Mouse (Mus musculus): ENCODE results near the gene Rcan2. TPM values are rescaled to one million over a fixed set of nuclear protein-coding genes. Genes with fewer than 3 reads are reported as not detected.

The Rcan2 gene
- polyA plus RNA-seq, 1 experiment from 2014 or later: 2.0 TPM

GRCm38 (mm10) chr17:44023842-44024241 lies 222.7 kb downstream of the Rcan2 start:
- Histone ChIP-seq H3K4me1 (replicated peaks) (no peaks in the 10 kb centered on the region), H3K9ac (replicated peaks) (no peak overlapping the region), H3K4me3 (replicated peaks) (no peak overlapping the region), H3K36me3 (no peaks in the 10 kb centered on the region), H3K4me2 (no peak overlapping the region), H3K27ac (no peak overlapping the region), H3K27me3 (no peaks in the 10 kb centered on the region), H3K9me3 (no peaks in the 10 kb centered on the region)
- ATAC-seq (ENCODE audit: insufficient number of reproducible peaks, insufficient read depth, low FRiP score, low TSS enrichment, low read depth): no peak
- 68% methylated on average over 2 of the region's 2 CpGs for WGBS

- H3K27me3 ChIP-seq: no peaks in the 10 kb centered on the region
- 82% methylated on average over 2 of the region's 2 CpGs for WGBS
- H3K4me1 ChIP-seq (replicated peaks): no peaks in the 10 kb centered on the region
- no peak overlapping the region for H3K4me3 ChIP-seq (replicated peaks)
- H3K9me3 ChIP-seq: no peaks in the 10 kb centered on the region
- no peak for ATAC-seq (ENCODE audit: insufficient number of reproducible peaks, insufficient read depth, low FRiP score, low TSS enrichment, low read depth)
- H3K9ac ChIP-seq (replicated peaks): no peak overlapping the region
- H3K27ac ChIP-seq: no peak overlapping the region
- no peaks in the 10 kb centered on the region for H3K36me3 ChIP-seq
- H3K4me2 ChIP-seq: no peak overlapping the region
These were observed 223.9 kb downstream of the Rcan2 start for GRCm38 (mm10) chr17:44025011-44025410.

GRCm38 (mm10) chr17:44025935-44026334 lies 224.8 kb downstream of the Rcan2 start:
- no peaks in the 10 kb centered on the region for H3K9me3 ChIP-seq
- no peak overlapping the region for H3K9ac ChIP-seq (replicated peaks)
- no peaks in the 10 kb centered on the region for H3K36me3 ChIP-seq
- 68% methylated on average over 6 of the region's 6 CpGs for WGBS
- H3K4me2 ChIP-seq: no peak overlapping the region
- no peak overlapping the region for H3K27ac ChIP-seq
- H3K4me1 ChIP-seq (replicated peaks): no peaks in the 10 kb centered on the region
- H3K4me3 ChIP-seq (replicated peaks): no peak overlapping the region
- no peak for ATAC-seq (ENCODE audit: insufficient number of reproducible peaks, insufficient read depth, low FRiP score, low TSS enrichment, low read depth)
- H3K27me3 ChIP-seq: no peaks in the 10 kb centered on the region

- Histone ChIP-seq H3K9me3 (no peaks in the 10 kb centered on the region), H3K27me3 (no peaks in the 10 kb centered on the region), H3K36me3 (no peaks in the 10 kb centered on the region), H3K27ac (no peak overlapping the region), H3K9ac (replicated peaks) (no peak overlapping the region), H3K4me2 (no peak overlapping the region), H3K4me3 (replicated peaks) (no peak overlapping the region), H3K4me1 (replicated peaks) (no peaks in the 10 kb centered on the region)
- 72% methylated on average over 5 of the region's 5 CpGs for WGBS
- ATAC-seq (ENCODE audit: insufficient number of reproducible peaks, insufficient read depth, low FRiP score, low TSS enrichment, low read depth): no peak
These were observed 225.2 kb downstream of the Rcan2 start for GRCm38 (mm10) chr17:44026378-44026777.

- H3K27ac ChIP-seq: no peak overlapping the region
These were observed 225.6 kb downstream of the Rcan2 start for GRCm38 (mm10) chr17:44026786-44027185.

GRCm38 (mm10) chr17:44027311-44027710 lies 226.2 kb downstream of the Rcan2 start:
- H3K9ac ChIP-seq (replicated peaks): no peak overlapping the region
- H3K4me3 ChIP-seq (replicated peaks): no peak overlapping the region
- no peak overlapping the region for H3K27ac ChIP-seq
- H3K9me3 ChIP-seq: no peaks in the 10 kb centered on the region
- H3K4me1 ChIP-seq (replicated peaks): no peaks in the 10 kb centered on the region
- no peak for ATAC-seq (ENCODE audit: insufficient number of reproducible peaks, insufficient read depth, low FRiP score, low TSS enrichment, low read depth)
- no peaks in the 10 kb centered on the region for H3K36me3 ChIP-seq
- H3K27me3 ChIP-seq: no peaks in the 10 kb centered on the region
- H3K4me2 ChIP-seq: no peak overlapping the region
- WGBS: 82% methylated on average over 9 of the region's 9 CpGs

More at GRCm38 (mm10) chr17:44026786-44027185, 225.6 kb downstream of the Rcan2 start:
- Histone ChIP-seq H3K4me3 (replicated peaks) (no peak overlapping the region), H3K4me2 (no peak overlapping the region), H3K9me3 (no peaks in the 10 kb centered on the region), H3K4me1 (replicated peaks) (no peaks in the 10 kb centered on the region), H3K27me3 (no peaks in the 10 kb centered on the region), H3K36me3 (no peaks in the 10 kb centered on the region), H3K9ac (replicated peaks) (no peak overlapping the region)
- no peak for ATAC-seq (ENCODE audit: insufficient number of reproducible peaks, insufficient read depth, low FRiP score, low TSS enrichment, low read depth)

GRCm38 (mm10) chr17:44029616-44030015 lies 228.5 kb downstream of the Rcan2 start:
- WGBS: 73% methylated on average over 5 of the region's 5 CpGs
- no peaks in the 10 kb centered on the region for H3K27me3 ChIP-seq
- H3K27ac ChIP-seq: no peak overlapping the region
- no peak for ATAC-seq (ENCODE audit: insufficient number of reproducible peaks, insufficient read depth, low FRiP score, low TSS enrichment, low read depth)
- H3K9ac ChIP-seq (replicated peaks): no peak overlapping the region
- no peaks in the 10 kb centered on the region for H3K4me1 ChIP-seq (replicated peaks)
- no peak overlapping the region for H3K4me3 ChIP-seq (replicated peaks)
- no peaks in the 10 kb centered on the region for H3K36me3 ChIP-seq
- no peak overlapping the region for H3K4me2 ChIP-seq
- no peaks in the 10 kb centered on the region for H3K9me3 ChIP-seq

GRCm38 (mm10) chr17:44030776-44031587 lies 229.8 kb downstream of the Rcan2 start:
- H3K9ac ChIP-seq (replicated peaks): no peak overlapping the region
- H3K36me3 ChIP-seq: no peaks in the 10 kb centered on the region
- no peak overlapping the region for H3K4me3 ChIP-seq (replicated peaks)
- no peaks in the 10 kb centered on the region for H3K27me3 ChIP-seq
- no peak overlapping the region for H3K4me2 ChIP-seq
- H3K9me3 ChIP-seq: no peaks in the 10 kb centered on the region
- WGBS: 83% methylated on average over 3 of the region's 3 CpGs
- no peak overlapping the region for H3K27ac ChIP-seq
- ATAC-seq (ENCODE audit: insufficient number of reproducible peaks, insufficient read depth, low FRiP score, low TSS enrichment, low read depth): no peak
- no peaks in the 10 kb centered on the region for H3K4me1 ChIP-seq (replicated peaks)

- no peaks in the 10 kb centered on the region for H3K36me3 ChIP-seq
- WGBS: 90% methylated on average over 1 of the region's 1 CpGs
- H3K9ac ChIP-seq (replicated peaks): no peak overlapping the region
- H3K27me3 ChIP-seq: no peaks in the 10 kb centered on the region
- no peaks in the 10 kb centered on the region for H3K9me3 ChIP-seq
- H3K4me3 ChIP-seq (replicated peaks): no peak overlapping the region
- no peaks in the 10 kb centered on the region for H3K4me1 ChIP-seq (replicated peaks)
- H3K27ac ChIP-seq: no peak overlapping the region
- H3K4me2 ChIP-seq: no peak overlapping the region
- ATAC-seq (ENCODE audit: insufficient number of reproducible peaks, insufficient read depth, low FRiP score, low TSS enrichment, low read depth): no peak
These were observed 233.9 kb downstream of the Rcan2 start for GRCm38 (mm10) chr17:44035005-44035404.

- WGBS: 65% methylated on average over 9 of the region's 9 CpGs
- ATAC-seq (ENCODE audit: insufficient number of reproducible peaks, insufficient read depth, low FRiP score, low TSS enrichment, low read depth): no peak
These were observed 237.5 kb downstream of the Rcan2 start for GRCm38 (mm10) chr17:44038656-44039055.

GRCm38 (mm10) chr17:44040449-44040848 lies 239.3 kb downstream of the Rcan2 start:
- Histone ChIP-seq H3K4me1 (replicated peaks) (no peaks in the 10 kb centered on the region), H3K9ac (replicated peaks) (no peak overlapping the region), H3K36me3 (no peaks in the 10 kb centered on the region), H3K4me2 (no peak overlapping the region), H3K9me3 (no peaks in the 10 kb centered on the region), H3K4me3 (replicated peaks) (no peak overlapping the region), H3K27me3 (no peaks in the 10 kb centered on the region), H3K27ac (no peak overlapping the region)
- no peak for ATAC-seq (ENCODE audit: insufficient number of reproducible peaks, insufficient read depth, low FRiP score, low TSS enrichment, low read depth)
- 84% methylated on average over 2 of the region's 2 CpGs for WGBS

More at GRCm38 (mm10) chr17:44038656-44039055, 237.5 kb downstream of the Rcan2 start:
- Histone ChIP-seq H3K4me2 (no peak overlapping the region), H3K9ac (replicated peaks) (no peak overlapping the region), H3K27ac (no peak overlapping the region), H3K27me3 (no peaks in the 10 kb centered on the region), H3K4me3 (replicated peaks) (no peak overlapping the region), H3K36me3 (no peaks in the 10 kb centered on the region), H3K4me1 (replicated peaks) (no peaks in the 10 kb centered on the region), H3K9me3 (no peaks in the 10 kb centered on the region)

- Histone ChIP-seq H3K9me3 (no peaks in the 10 kb centered on the region), H3K4me3 (replicated peaks) (no peak overlapping the region), H3K27ac (no peak overlapping the region), H3K9ac (replicated peaks) (no peak overlapping the region), H3K36me3 (no peaks in the 10 kb centered on the region), H3K4me1 (replicated peaks) (no peaks in the 10 kb centered on the region), H3K27me3 (no peaks in the 10 kb centered on the region), H3K4me2 (no peak overlapping the region)
- no peak for ATAC-seq (ENCODE audit: insufficient number of reproducible peaks, insufficient read depth, low FRiP score, low TSS enrichment, low read depth)
- WGBS: 67% methylated on average over 2 of the region's 2 CpGs
These were observed 241.2 kb downstream of the Rcan2 start for GRCm38 (mm10) chr17:44042301-44042700.

All from limb, embryonic 12.5 days (tissue).